Mouse (Mus musculus) forebrain, embryonic 13.5 days (tissue): ENCODE data around the gene Catsperz. TPM values are rescaled to one million over a fixed set of nuclear protein-coding genes. Genes with fewer than 3 reads are reported as not detected.

ENCODE experiments used
- ATAC-seq: fragments of 200-750 bp; cut with Nextera tagmentation; 2 replicates; pipeline ENCODE4 v1.8.0; 2017
- H3K27ac ChIP-seq: fragments of 300-500 bp; sonication (generic); 2 replicates; pipeline ENCODE4 v1.5.1; 2015; ENCODE audit warnings: inconsistent platforms, mild to moderate bottlenecking, moderate library complexity
- H3K27me3 ChIP-seq: fragments of 300-500 bp; sonication (generic); 2 replicates; pipeline ENCODE4 v1.6.1; 2015; ENCODE audit warnings: mild to moderate bottlenecking, inconsistent platforms
- H3K36me3 ChIP-seq: fragments of 300-500 bp; sonication (generic); 2 replicates; pipeline ENCODE4 v1.6.1; 2015; ENCODE audit warnings: mild to moderate bottlenecking, inconsistent platforms; ENCODE audit not compliant: poor library complexity, severe bottlenecking
- H3K4me1 ChIP-seq: fragments of 300-500 bp; sonication (generic); 2 replicates; pipeline ENCODE4 v1.6.1; 2015; ENCODE audit warnings: inconsistent platforms
- H3K4me2 ChIP-seq: fragments of 300-500 bp; sonication (generic); 2 replicates; pipeline ENCODE4 v1.6.1; 2015; ENCODE audit warnings: inconsistent platforms, mild to moderate bottlenecking, moderate library complexity
- H3K4me3 ChIP-seq: fragments of 300-500 bp; sonication (generic); 2 replicates; pipeline ENCODE4 v1.5.1; 2015; ENCODE audit warnings: mild to moderate bottlenecking, inconsistent platforms
- H3K9ac ChIP-seq: fragments of 300-500 bp; sonication (generic); 2 replicates; pipeline ENCODE4 v1.6.1; 2015; ENCODE audit warnings: mild to moderate bottlenecking, inconsistent platforms
- H3K9me3 ChIP-seq: fragments of 300-500 bp; sonication (generic); replicated peaks from 2 replicates; pipeline ENCODE4 v1.6.1; 2016; ENCODE audit warnings: inconsistent platforms
- WGBS: fragments of 180-500 bp; shearing (Covaris S2); methylation state at CpG from one replicate; pipeline ENCODE4 v1.1.7; 2015; 5-methylcytosine and 5-hydroxymethylcytosine counted together
- polyA plus RNA-seq: library from polyadenylated mRNA; unstranded; fragments of >200 nt; fragmentation: Nextera tagmentation; extraction: Ambion mirVana; gene quantifications from 2 replicates; pipeline ENCODE4 v1.2.1, GENCODE M21; 2015

The Catsperz gene
- polyA plus RNA-seq = 0.74 TPM in 1 of 2 replicates, not detected in the other

DNA sequence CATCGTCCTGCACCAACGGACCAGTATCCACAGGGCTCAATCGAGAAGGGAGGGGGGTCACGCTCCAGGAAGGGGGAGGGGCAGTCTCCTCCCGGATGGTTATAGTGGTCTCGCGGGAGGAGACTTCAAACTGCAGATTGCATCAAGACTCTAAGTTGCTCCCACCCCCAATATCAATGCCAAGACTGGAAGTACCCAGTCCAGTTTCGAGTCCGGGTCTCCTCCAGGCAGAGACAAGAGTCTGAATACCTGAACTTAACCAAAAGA, at the start of gene Catsperz:
Gene Catsperz (minus strand): TSS at position 74 of the 267 bp plus-strand sequence.
- peaks cover 32% of the 10 kb centered on the region for H3K4me1 ChIP-seq
- no peak for ATAC-seq
- 4% methylated on average over 9 of the region's 9 CpGs for WGBS
- no peak within 1 kb of the TSS for H3K27ac ChIP-seq
- H3K9ac ChIP-seq = 0 out of 2 replicates have a peak within 1 kb of the TSS, but pooled peaks have one; percentile 12
- H3K9me3 ChIP-seq = no peaks in the 10 kb centered on the region
- H3K27me3 ChIP-seq = peaks cover 76% of the 10 kb centered on the region
- peak within 1 kb of the TSS; percentile 12 for H3K4me3 ChIP-seq
- H3K36me3 ChIP-seq = no peaks in the 10 kb centered on the region
- peak within 1 kb of the TSS; percentile 27 for H3K4me2 ChIP-seq

DNA sequence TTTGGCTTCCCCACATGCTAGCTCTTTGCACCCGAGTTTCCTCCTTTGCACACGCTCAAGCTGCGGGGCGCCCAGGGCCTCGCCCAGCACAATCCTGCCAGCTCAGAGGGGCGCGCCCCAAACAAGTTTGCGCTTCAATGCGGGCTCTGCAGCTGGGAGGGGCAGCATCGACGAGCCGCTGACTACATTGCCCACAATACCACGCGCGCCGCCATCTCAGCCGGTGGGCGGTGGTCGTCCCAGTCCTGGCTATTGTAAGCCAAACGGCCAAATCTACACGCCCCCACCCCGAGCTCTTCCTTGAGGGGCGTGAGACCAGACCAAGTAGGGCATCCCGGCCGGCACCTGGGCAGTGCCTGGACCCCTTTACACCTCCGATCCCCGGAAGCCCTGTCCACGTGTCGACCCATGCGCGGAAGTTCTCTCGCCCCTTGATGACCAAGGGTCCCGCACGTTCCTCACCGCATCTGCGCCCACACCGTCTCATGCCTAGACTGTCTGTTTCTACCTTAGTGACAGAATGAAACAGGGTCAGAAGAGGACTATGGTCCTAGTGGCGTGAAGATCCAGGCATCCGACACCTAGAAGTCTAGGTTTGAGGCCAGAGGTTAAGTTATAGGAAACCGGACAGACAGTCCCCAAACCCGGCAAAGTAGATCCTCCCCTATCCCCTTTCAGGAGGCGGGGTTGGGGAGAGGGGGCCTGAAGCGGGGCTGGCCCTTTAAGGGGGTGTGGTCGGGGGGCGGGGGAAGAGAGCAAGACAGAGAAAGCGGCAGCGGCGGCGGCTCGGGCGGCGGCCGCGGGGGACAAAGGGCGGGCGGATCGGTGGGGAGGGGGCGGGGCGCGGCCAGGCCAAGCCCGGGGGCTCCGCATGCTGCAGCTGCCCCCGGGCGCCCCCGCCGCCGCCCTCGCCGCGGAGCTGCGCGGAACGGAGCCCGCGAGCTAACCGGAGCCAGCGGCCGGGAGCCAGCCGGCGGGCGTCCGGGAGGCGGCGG, 49.3 kb upstream of the Catsperz start, which contains the start of gene Ppp1r14b:
Gene Ppp1r14b (plus strand): TSS at position 758 of the 995 bp plus-strand sequence.
- under 1% methylated on average over 51 of the region's 84 CpGs for WGBS
- Histone ChIP-seq H3K4me3 (peak within 1 kb of the TSS; percentile 89), H3K9ac (peak within 1 kb of the TSS; percentile 88), H3K4me1 (peaks cover 54% of the 10 kb centered on the region), H3K36me3 (peaks cover 23% of the 10 kb centered on the region), H3K9me3 (no peaks in the 10 kb centered on the region), H3K27ac (peak within 1 kb of the TSS; percentile 96), H3K4me2 (peak within 1 kb of the TSS; percentile 91), H3K27me3 (peaks cover 26% of the 10 kb centered on the region)
- peak; percentile 67 for ATAC-seq

DNA sequence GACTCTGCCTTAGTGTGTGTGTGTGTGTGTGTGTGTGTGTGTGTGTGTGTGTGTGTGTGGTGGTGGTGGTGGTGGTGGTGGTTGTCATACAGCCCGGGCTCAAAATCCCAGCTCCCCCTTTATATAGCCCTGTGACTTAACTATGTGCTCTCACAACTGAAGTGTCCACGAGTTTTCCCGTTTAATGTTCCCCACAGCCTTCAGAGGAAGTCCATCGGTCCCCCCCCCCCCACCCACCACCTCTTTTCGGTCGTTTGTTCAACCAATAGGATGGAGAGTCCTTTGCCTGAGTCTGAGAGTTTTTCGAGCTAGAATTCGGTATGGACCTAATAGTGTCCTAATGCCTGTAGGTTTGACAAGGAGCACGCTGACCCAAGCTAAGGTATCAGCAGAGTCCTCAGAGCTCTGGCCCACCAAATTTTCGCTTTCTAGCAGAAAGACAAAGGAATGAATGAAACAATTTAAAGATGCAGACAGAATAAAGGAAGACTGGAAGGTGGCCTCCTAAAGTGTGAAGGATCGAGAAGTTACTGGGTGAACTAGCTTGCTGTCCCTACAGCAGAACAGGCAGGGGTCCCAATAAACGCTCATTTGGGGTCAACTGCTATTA, 48.5 kb upstream of the Catsperz start:
- Histone ChIP-seq H3K4me3 (peak overlapping the region; percentile 89), H3K9me3 (no peaks in the 10 kb centered on the region), H3K36me3 (peaks cover 21% of the 10 kb centered on the region), H3K27ac (no peak overlapping the region), H3K4me2 (peak overlapping the region; percentile 91), H3K9ac (peak overlapping the region; percentile 88; the same call in 1 of the 2 replicates), H3K27me3 (peaks cover 35% of the 10 kb centered on the region), H3K4me1 (peaks cover 52% of the 10 kb centered on the region)
- 33% methylated on average over 12 of the region's 12 CpGs for WGBS
- ATAC-seq = no peak

DNA sequence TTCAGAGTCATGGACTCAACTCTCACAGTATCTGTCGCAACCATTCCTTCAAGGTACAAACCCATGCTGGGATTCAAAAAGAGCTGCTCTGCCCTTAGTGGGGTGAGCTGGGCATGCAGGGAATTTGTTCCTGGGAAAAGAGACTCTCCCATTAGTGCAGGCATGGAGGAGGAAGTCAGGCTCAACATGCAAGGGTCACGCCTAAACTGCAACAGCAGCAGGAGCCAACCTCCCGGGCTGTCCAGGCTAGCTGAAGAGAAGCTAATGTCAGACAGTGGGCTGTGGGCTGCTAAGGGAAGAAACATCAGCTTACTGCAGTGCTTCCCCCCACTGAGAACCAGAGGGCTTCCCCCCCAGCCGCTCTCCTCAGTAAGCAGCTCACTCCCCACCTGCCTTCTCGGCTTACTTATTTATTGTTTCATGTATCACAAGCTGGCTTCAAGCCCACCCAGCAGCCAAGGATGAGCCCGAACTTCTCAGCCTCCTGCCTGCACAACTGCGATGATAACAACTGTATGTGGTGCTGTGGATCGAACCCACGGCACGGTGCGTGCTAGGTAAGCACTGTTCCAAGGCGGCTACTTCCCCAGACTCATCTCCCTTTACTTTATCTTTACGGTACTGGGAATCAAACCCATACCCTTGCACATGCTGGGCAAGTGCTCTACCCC, 47.2 kb upstream of the Catsperz start:
- no peaks in the 10 kb centered on the region for H3K9me3 ChIP-seq
- H3K9ac ChIP-seq = no peak overlapping the region
- peaks cover 8% of the 10 kb centered on the region for H3K36me3 ChIP-seq
- no peak overlapping the region for H3K27ac ChIP-seq
- H3K4me2 ChIP-seq = no peak overlapping the region
- peaks cover 45% of the 10 kb centered on the region for H3K27me3 ChIP-seq
- H3K4me1 ChIP-seq = peaks cover 42% of the 10 kb centered on the region
- no peak overlapping the region for H3K4me3 ChIP-seq
- no peak for ATAC-seq
- 85% methylated on average over 13 of the region's 13 CpGs for WGBS

DNA sequence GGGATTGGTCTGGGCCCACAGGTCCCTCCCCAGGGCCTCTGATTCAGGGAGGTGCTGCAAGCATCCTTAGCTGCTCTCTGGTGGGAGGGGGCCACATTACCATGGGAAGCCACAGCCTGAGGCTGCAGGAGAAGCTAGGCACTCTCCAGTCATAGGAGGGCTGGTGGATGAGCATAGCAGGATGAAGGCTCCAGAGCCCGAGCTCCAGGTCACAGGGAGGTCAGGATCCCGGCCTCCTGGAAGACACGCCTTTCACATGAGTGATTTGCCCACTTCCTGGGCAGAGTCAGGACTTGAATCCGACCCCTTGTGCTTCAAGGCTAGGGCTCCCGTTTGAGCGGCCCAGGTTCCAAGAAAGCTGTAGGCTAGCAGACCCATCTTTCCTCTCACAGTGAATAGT, 46.5 kb upstream of the Catsperz start:
- no peak for ATAC-seq

DNA sequence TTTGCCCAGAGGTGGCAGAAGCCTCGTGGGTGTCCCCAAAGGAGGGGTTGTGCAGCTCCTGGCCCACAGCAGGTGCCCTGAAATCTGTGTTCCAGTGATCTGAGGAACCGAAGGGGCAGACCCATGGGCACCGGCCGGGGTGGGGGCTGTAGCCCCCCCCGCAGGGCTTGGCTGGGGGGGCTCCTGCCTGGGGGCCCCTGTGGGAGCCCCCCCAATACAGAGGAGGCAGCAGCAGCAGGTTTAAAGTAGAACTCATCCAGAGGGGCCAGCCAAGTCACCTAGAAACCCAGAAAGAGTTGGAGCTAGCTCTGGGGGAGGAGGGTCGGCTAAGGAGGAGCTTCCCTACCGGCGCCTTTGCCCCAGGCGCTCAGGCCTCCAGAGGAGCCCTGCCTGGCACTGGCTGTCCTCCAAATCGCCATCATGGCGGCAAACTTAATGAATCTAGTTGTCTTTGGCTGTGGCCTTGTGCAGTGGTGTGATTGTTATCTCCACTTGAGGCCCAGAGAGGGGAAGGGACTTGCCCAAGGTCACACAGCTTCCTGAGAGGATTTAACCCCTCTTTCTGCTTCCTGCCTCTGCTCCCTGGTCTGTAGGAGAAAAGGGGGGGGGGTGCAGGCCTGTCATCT, 45.4 kb upstream of the Catsperz start:
- WGBS = 10% methylated on average over 11 of the region's 11 CpGs
- Histone ChIP-seq H3K27ac (no peak overlapping the region; the same call in 1 of the 2 replicates), H3K9ac (peak overlapping the region; percentile 40), H3K9me3 (no peaks in the 10 kb centered on the region), H3K4me1 (peaks cover 29% of the 10 kb centered on the region), H3K27me3 (peaks cover 45% of the 10 kb centered on the region), H3K4me3 (no peak overlapping the region), H3K4me2 (peak overlapping the region; percentile 60), H3K36me3 (no peaks in the 10 kb centered on the region)
- ATAC-seq = no peak

More for the DNA sequence above, 46.5 kb upstream of the Catsperz start:
- Histone ChIP-seq H3K9me3 (no peaks in the 10 kb centered on the region), H3K27ac (no peak overlapping the region), H3K4me2 (no peak overlapping the region), H3K4me3 (no peak overlapping the region), H3K4me1 (peaks cover 35% of the 10 kb centered on the region), H3K27me3 (peaks cover 45% of the 10 kb centered on the region), H3K36me3 (peaks cover 2% of the 10 kb centered on the region), H3K9ac (no peak overlapping the region)
- 47% methylated on average over 6 of the region's 6 CpGs for WGBS

DNA sequence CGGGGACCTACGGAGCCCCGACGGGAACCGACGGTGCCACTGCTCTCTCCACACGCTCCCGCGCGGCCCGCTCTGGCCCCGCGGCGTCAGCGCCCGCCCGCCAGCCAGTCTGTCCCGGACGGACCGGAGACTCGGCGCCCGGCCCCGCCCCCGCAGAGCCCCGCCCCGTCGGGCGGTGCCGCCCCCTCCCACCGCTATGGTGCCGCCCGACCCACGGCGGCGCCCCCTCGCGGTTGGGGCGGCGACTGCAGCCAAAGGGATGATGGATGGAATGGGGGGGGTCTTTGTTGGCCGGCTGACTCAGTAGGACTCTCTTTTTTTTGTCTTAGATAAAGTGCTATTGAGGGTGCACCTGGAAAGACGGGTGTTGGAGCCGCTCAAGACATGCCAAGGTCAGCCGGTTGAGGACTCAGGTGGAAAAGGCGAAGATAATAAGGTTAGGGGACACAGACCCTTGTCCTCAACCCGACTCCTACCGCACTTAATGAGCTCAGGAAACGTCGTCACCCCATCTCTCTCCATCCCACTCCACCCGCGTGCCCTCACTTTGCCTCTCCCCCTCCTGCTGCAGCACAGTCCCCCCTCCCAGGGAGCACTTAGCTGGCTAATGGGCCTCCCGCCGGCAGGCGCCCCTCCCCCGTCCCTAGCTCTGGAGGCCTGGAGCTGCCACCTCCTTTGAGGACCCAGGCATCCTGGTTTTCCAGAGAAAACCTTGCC, 44.6 kb upstream of the Catsperz start:
- WGBS = 2% methylated on average over 55 of the region's 55 CpGs
- Histone ChIP-seq H3K9ac (peak overlapping the region; percentile 61), H3K4me3 (peak overlapping the region; percentile 42), H3K36me3 (no peaks in the 10 kb centered on the region), H3K27ac (no peak overlapping the region), H3K4me2 (peak overlapping the region; percentile 60), H3K9me3 (no peaks in the 10 kb centered on the region), H3K27me3 (peaks cover 45% of the 10 kb centered on the region), H3K4me1 (peaks cover 29% of the 10 kb centered on the region)
- ATAC-seq = peak; percentile 13; the same call in 1 of the 2 replicates

DNA sequence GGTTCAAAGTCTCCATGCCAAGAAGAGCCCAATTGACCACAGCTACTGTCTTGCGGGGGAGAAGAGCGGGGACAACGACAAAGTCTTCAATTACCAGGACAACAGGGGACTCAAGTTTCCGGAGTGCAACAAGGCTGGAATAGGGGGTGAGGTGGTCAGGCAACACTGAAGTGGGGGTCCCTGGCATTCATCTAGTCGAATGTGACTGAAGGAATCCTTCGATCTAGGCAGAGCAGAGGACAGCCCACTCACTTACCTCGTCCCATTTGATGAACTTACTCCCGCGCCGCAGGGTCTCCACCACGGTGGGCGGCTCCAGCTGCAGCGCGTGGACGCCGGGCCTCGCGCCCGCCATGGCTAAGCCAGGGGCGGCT, 44.1 kb upstream of the Catsperz start:
- Histone ChIP-seq H3K4me3 (peak overlapping the region; percentile 42), H3K9ac (peak overlapping the region; percentile 61), H3K27me3 (peaks cover 45% of the 10 kb centered on the region), H3K9me3 (no peaks in the 10 kb centered on the region), H3K27ac (no peak overlapping the region), H3K36me3 (no peaks in the 10 kb centered on the region; the same call in 1 of the 2 replicates), H3K4me1 (peaks cover 29% of the 10 kb centered on the region), H3K4me2 (peak overlapping the region; percentile 60)
- ATAC-seq = no peak; the same call in 1 of the 2 replicates
- WGBS = 1% methylated on average over 19 of the region's 20 CpGs

DNA sequence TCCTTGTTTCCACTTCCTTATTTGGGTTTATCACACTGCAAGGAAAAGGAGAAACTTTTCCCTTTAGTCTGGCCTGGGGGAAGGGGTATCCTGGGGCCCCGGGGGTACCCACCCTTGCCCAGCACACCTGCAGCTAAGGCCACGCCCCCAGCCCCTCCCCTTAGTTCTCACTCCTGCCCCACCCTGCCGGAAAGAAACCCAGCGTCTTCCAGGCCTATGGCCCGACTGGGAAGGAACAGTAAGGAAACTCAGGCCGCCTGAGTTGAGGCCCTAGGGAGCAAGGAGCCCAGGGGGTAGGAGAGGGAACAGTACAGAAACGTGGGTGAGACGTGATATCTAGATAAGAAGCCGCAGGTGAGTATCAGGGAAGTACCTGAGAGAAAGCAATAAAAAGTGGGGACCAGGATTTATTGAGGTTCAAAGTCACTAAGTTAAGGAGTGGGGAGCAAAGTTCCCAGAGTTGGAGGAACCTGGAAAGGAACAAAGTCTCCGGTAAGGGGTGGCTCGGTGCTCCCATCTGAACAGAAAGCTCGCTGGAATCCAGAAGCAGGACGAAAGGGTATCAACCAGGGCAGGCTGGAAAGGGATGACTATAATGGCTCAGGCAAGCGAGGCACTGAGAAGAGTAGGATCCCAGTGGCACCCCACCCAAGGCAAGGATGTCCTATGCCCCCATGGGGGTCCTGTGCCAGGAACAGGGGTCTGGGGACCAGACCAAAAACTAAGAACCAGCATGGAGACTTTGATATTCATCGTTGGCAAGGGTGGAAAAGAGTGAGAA, 43.5 kb upstream of the Catsperz start:
- peak overlapping the region; percentile 61; the same call in 1 of the 2 replicates for H3K9ac ChIP-seq
- 14% methylated on average over 15 of the region's 15 CpGs for WGBS
- H3K36me3 ChIP-seq = no peaks in the 10 kb centered on the region; the same call in 1 of the 2 replicates
- H3K4me1 ChIP-seq = peaks cover 24% of the 10 kb centered on the region
- H3K4me2 ChIP-seq = peak overlapping the region; percentile 60
- no peaks in the 10 kb centered on the region for H3K9me3 ChIP-seq
- peak overlapping the region; percentile 42 for H3K4me3 ChIP-seq
- no peak for ATAC-seq
- no peak overlapping the region for H3K27ac ChIP-seq
- peaks cover 45% of the 10 kb centered on the region for H3K27me3 ChIP-seq

DNA sequence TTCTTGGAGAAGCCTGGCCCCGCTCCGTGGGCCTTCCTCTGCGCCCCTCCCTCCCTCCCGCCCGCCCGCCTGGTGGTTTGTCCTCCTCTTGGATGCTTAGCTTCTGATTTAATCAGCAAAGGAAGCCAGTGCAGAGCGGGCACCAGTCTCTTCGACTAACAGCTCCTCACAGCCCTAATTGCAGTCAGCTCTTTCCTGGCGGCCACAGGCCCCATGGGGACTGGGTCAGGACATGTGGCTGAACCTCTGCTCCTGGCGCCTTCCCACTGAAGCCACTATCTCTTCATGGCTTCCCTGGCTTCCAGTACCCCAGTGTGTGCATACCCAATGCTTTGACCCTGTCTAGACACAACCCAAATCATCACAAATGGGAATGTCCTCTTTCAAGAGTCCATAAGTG, 31.3 kb upstream of the Catsperz start:
- H3K36me3 ChIP-seq = peaks cover 22% of the 10 kb centered on the region; the same call in 1 of the 2 replicates
- no peaks in the 10 kb centered on the region for H3K27me3 ChIP-seq
- H3K9me3 ChIP-seq = no peaks in the 10 kb centered on the region
- H3K9ac ChIP-seq = no peak overlapping the region
- H3K4me2 ChIP-seq = no peak overlapping the region
- WGBS = 81% methylated on average over 10 of the region's 10 CpGs
- peaks cover 14% of the 10 kb centered on the region for H3K4me1 ChIP-seq
- no peak overlapping the region for H3K27ac ChIP-seq
- no peak overlapping the region for H3K4me3 ChIP-seq
- ATAC-seq = no peak
